Mouse (Mus musculus) liver, adult (tissue): ENCODE measurements around the gene Slc22a20.

ENCODE experiments used
- GATA4 ChIP-seq: IDR thresholded peaks from 2 replicates; pipeline ENCODE4 v1.6.1; 2014; ENCODE audit warnings: mild to moderate bottlenecking, low read length; ENCODE audit not compliant: insufficient replicate concordance

Gene Slc22a20

DNA sequence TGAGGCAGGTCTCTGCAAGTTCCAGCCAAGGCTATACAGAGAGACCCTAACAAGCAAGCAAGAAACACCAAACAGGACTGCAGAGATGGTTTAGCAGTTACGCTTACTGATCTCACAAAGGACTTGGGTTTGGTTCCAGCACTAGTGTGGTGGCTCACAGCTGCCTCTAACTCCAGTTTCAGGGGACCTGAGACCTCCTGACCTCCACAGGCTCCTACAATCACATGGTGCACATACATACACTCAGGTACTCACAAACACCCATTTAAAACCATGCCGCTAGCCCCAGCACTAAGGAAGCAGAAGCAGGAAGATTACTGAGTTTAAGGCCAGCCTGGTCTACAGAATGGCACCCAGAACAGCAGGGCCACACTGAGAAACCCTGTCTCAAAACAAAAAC lies 21.1 kb downstream of the Slc22a20 start:
- no peak for TF ChIP-seq GATA4

DNA sequence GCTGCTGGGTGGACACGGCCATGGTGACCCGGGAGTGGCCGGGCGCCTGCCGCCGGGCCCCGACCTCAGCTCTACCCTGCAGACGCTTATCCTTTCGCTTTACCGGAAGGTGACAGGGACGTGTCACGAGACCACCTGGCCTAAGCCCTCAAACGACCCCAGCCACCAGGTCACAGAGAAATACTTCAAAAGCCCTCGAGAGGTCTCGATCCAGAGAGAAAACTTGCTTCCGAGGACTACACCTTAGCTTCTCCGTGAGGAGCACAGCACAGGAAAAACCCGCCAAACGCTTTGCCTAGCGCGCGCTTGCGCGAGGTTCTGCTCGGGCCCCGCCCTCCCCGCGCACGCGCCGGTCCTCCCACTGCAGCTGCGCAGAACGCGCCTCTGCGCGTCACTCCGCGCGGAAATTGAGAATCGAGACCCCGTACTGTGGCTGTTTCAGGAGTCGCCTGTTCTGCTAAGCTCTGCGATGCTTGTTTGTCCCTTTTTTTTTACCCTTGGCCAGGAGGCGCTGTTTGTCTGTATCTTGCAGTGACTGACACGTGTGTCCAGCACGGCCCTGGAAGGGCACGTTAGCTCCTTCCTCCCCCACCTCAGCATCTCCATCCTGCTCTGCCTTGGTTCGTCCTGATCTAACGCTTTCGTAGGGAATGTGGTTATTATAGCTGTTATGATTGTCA lies 21.9 kb downstream of the Slc22a20 start, which contains the start of gene Pola2:
Gene Pola2, minus strand, starts transcription at position 320 of the 680 bp plus-strand sequence.
- no peak; the same call in 1 of the 2 replicates for TF ChIP-seq GATA4

DNA sequence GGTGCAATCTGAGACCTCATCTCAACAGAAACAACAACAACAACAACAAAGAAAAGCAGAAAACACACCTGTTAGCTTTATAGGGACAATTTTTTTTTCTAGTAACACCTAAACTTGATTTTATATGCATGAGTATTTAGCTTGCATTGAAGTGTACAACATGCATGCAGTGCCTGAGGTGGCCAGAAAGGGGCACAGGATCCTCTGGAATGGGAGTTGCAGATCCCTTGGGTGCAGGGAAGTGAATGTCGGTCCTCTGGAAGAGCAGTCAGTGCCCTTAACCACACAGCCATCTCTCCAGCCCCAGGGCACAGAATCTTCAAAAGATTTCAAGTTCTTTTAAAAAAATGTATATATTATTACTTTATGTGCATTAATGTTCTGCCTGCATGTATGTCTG lies 23.3 kb downstream of the Slc22a20 start:
- no peak for TF ChIP-seq GATA4

DNA sequence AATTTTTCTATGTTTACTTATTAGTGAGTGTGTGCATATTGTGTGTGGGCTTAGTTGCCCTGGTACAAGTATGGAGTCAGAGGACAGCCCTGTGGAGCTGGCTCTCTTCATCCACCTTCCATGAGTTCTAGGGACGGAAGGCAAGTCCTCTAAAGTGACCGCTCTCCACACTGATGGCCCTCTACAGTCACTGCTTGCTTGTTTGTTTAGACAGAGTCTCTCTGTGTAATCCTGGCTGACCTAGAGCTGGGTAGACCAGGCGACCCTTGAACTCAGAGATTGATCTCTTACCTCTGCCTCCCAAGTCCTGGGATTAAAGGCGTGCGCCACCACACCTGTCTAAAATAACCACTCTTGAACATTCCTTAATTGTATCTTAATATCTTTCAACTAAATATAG lies 28.6 kb downstream of the Slc22a20 start:
- TF ChIP-seq GATA4, result no peak

DNA sequence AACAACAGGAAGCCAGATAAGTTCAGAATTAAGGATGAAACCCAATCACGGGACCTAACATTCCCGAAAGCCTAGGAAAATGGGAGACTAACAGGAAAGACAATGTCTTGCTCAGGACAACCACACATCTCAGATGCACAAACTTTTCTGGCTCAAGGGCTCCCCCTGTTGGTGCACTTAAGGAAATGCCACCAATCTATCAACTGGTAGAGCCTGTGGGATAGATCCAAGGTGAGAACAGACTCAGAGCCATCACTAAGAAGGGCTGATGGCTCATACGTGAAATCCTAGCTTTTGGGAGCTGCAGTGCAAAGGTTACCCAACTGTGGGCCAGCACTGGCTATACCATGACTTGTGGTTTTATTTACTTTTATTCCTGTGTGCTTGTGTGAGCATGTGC lies 29.3 kb downstream of the Slc22a20 start:
- TF ChIP-seq GATA4, result no peak

DNA sequence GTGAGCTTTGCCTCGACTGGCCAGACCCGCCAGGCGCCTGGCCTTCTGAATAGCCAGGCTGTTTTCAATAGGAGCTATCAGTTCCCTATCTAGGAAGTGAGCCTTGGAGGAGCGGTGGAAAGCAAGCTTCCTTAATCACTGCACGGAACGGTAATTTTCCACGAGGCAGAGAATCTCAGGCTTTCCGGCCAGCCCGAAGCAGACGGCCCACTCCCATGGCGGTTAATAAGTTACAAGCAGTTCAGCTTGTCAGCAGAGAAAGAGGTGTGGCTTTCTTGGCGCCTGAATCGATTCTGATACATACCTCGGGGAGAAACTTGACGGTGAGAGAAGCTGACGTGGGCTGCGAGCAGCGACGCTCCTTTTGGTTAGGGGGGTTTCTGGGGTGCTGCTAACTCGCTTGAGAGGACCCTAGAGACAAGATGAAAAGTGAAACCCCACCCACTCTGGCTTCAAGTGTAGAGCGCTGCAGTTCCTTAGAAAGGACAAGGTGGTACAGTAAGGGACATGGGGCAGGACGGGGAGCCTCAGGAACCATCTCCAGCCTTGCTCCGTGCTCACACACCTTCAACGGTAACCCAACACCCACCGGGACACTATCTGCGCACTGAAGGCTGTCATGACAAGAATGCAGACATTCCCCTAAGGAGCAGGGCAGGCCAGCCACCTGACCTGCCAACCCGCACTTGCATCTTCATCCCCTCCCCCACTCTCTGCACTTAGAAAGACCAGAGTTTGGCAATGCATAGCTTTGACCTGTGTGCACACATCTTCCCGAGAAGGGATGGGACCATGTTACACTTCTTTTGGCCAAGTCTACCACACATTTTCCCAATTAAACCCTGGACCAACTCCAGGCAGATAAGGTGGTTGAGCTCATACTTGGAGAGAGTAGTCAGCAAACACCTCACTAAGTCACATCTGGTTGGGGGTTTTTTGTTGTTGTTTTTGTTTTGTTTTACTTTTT lies 30.0 kb downstream of the Slc22a20 start:
- TF ChIP-seq GATA4, result peak; percentile 85; the same call in 1 of the 2 replicates

DNA sequence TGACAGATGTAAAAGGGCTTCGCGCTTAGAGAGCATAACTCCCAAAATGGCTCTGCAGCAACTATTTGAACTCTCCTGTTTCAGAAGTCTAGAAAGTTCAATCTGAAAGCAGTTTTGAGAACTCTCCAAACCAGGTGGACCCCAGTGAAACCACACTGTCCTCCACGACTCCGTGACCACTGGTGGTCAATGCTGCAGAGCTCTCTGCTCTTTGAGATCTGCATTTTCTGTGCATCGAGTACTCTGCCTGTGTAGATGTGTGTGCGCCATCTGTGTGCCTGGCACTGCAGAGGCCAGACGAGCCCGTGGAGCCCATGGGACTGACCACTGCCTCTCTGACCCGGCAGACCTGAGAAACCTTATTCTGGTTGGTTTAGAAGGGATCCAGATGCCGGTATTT lies 31.0 kb downstream of the Slc22a20 start:
- TF ChIP-seq GATA4, result no peak

DNA sequence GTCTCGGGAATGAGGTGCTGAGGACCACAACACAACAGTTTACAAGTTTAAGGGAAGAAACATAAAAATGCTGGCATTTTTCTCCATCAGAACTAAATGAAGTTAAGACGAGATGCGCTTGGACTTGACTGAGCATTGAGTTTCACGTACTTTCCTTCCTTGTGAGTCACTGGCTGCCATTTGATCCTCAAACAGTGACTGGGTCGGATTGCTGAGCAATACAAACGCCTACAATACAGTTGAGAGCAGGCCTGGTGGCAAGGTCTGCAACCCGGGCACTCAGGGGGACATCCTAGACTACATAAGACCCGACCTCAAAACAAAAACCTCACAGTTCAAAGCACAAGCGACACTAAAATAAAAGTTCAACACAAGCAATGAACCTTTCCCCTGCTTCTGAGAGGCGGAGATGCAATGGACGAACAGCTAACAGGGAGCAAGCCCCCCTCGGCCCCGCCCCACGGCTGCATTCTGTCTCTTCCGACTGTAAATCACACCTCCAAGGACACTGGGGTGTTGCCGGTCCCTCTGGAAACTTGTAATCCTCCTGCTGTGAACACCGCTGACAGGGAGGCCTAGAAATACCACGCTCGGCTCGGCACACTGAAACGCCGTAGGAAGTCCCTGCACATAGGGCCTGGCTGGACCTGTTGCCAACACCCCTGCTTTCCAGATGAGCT lies 31.8 kb downstream of the Slc22a20 start:
- TF ChIP-seq GATA4, result no peak

DNA sequence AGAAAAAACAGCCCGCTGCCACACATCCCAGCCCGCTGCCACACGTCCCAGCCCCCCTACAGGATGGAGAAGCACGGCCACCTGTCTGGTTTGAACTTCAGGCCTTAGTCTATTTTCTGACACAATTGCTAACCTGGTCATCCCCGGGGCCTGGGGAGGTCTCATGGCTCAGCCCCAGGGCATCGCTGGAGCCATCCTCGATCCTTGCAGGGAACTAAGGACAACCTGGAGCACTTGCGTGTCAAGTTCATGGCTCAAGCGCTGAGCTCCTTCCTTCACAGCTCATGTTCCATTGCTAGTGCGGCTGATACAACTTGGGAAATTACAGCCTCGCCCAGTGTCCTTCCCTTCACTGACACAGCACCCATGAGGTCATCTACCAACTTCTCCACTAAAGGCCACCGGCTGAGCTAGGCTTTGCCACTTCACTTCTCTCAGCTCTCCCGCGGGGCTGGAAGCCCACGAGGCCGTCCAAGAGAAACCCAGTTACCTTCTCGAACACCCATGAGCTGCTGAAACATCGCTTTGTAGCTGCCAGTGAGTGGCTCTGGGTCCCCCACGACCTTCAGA lies 32.7 kb downstream of the Slc22a20 start:
- TF ChIP-seq GATA4, result no peak

DNA sequence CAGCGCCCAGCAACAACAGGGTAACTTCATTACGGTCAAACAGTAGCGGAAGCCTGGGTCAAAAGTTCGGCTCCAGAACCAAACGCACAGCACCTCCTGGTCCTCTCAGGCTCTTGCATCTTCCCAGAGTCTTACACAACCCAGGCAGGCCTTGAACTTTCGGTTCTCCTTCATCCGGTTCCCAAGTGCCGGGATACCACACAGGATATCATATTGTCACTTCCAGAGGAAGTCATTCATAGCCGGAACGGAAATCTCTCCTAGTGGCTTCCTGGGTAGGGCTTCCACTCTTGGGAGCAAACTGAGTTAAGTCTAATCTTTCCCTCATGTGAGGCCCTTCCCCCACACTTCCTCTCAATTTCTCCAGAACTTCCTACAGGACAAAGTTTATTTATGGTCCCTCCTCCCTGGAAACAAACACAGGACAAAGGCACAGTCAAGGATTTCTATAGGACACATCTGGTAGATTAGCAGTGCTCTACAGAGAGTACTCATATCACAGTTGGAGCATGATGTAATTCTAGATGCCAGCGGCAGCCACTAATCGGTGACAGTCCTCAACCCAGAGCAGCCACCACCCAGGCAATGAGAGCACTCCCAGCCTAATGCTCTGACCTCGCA lies 33.8 kb downstream of the Slc22a20 start:
- TF ChIP-seq GATA4, result peak; percentile 94

DNA sequence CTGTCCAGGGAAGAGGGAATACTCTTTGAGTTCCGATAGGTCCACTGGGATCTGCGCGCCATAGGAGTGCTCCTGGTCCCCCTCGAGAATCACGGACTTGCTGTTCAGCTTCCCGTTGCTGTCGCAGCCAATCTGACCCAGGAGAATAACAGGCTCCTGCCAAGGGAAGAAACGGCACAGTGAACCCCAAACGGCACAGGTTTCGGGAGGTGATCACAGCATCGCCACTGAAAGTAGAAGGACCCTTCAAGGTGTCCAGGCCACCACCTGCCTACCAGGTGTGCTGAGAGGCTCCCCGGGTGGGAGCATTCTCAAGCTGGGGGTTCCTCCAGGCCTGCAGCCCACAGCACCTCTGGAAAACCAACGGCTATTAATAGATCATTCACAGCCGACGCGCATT lies 34.3 kb downstream of the Slc22a20 start:
- TF ChIP-seq GATA4, result no peak

DNA sequence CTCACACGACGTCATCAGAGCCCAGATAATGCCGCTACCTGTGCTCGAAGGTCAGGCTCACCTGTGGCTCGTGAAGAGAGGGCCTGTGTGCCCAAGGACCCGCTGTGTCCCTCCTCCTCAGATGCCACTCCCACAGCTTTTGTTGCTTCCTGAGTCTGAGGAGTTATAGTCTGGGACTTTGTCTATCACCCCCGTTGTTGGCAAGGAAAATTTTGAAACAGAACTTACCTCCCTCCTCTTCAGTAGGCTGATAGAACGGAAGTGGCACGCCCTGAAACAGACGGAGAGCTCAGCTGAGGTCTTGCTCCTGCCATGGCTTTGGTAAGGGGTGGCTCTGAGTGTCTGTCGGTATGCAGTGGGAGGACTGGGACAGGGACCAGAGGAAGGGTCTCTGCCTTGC lies 35.7 kb downstream of the Slc22a20 start:
- no peak for TF ChIP-seq GATA4

DNA sequence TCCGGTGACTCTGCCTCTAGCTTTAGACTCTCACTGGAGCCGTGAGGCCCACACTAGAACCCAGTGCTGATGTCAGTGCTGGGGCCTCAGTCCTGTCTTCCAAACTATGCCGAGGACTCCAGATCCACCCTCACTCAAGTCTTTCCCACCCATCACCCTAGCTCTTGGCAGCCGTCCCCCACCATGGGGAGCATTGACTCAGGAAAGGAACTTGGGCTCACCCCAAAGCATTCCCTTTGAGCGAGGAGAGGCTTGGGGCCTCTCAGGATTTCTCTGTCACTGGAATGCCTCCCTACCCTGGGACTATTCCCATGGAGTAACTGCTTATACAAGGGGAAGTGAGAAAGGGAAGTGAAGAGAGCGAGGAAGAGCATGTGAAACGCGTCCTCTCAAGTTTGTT lies 40.1 kb downstream of the Slc22a20 start:
- TF ChIP-seq GATA4, result no peak

DNA sequence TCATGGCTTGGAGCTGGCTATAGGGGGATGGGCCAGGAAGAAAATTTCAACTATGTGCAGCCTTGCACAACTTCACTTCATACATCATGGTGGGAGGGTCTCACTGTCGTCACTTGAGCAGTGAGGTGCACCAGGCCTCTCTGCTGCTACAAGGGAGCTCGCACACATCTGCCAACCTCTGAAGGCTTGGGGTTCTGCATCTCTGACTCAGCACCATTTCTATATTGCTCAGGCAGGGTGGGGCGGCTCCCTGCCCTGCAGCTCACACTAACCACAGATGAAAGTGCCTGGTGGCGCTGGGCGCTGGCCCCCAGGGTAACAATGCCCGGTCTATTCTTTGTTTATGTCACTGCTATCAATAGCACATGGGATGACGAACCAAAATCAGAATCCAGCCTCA lies 40.9 kb downstream of the Slc22a20 start:
- TF ChIP-seq GATA4, result no peak

DNA sequence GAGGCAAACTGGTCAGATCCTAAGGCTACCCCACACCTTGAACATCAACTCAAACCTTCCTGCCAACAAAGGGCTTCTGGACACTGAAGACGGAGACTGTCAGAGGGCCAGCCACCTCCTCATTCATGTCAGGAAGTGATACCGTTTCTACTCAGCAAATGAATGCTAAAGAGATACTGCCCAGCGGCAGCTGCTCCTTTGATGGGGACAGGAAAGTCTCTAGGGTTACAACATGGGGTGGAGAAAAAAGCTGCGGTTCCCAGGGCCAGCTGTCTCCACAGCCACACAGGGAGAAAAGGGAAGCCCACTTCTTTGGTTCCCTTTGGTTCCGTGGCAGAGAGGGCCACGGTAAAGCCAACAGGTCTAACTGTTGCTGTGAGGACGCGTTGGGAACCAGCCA lies 41.8 kb downstream of the Slc22a20 start:
- no peak for TF ChIP-seq GATA4
